Mouse (Mus musculus): Measurements from ENCODE around the gene Brdt. TPM values are rescaled to one million over a fixed set of nuclear protein-coding genes. Genes with fewer than 3 reads are reported as not detected.

Gene Brdt
- polyA plus RNA-seq, 1 experiment from 2014 or later = 2.4 TPM

GRCm38 (mm10) chr5:107295061-107295816 lies 35.7 kb upstream of the Brdt start:
- H3K27me3 ChIP-seq = peaks cover 13% of the 10 kb centered on the region
- H3K4me3 ChIP-seq = no peak overlapping the region
- ATAC-seq (ENCODE audit: low FRiP score, low read depth) = no peak
- no peaks in the 10 kb centered on the region for H3K36me3 ChIP-seq
- no peak overlapping the region for H3K27ac ChIP-seq (replicated peaks)
- 85% methylated on average over 8 of the region's 8 CpGs for WGBS
- no peak overlapping the region for H3K4me2 ChIP-seq (replicated peaks)
- peaks cover 7% of the 10 kb centered on the region for H3K4me1 ChIP-seq
- no peak overlapping the region for H3K9ac ChIP-seq (replicated peaks)
- H3K9me3 ChIP-seq = no peaks in the 10 kb centered on the region

- H3K9ac ChIP-seq (replicated peaks) = no peak overlapping the region
- peaks cover 5% of the 10 kb centered on the region for H3K27me3 ChIP-seq
- no peaks in the 10 kb centered on the region for H3K9me3 ChIP-seq
- no peak overlapping the region for H3K4me3 ChIP-seq
- H3K36me3 ChIP-seq = no peaks in the 10 kb centered on the region
- H3K27ac ChIP-seq (replicated peaks) = no peak overlapping the region
- ATAC-seq (ENCODE audit: low FRiP score, low read depth) = no peak
- WGBS = 76% methylated on average over 16 of the region's 16 CpGs
- peaks cover 7% of the 10 kb centered on the region for H3K4me1 ChIP-seq
- no peak overlapping the region for H3K4me2 ChIP-seq (replicated peaks)
These were observed 35.0 kb upstream of the Brdt start for GRCm38 (mm10) chr5:107295817-107296511.

GRCm38 (mm10) chr5:107296512-107297322 lies 34.2 kb upstream of the Brdt start:
- Histone ChIP-seq H3K4me1 (peaks cover 7% of the 10 kb centered on the region), H3K36me3 (no peaks in the 10 kb centered on the region), H3K9me3 (no peaks in the 10 kb centered on the region), H3K27ac (replicated peaks) (no peak overlapping the region), H3K9ac (replicated peaks) (no peak overlapping the region), H3K4me3 (no peak overlapping the region), H3K27me3 (no peaks in the 10 kb centered on the region; the same call in 1 of the 2 replicates), H3K4me2 (replicated peaks) (no peak overlapping the region)
- no peak for ATAC-seq (ENCODE audit: low FRiP score, low read depth)
- 49% methylated on average over 9 of the region's 9 CpGs for WGBS

- peaks cover 5% of the 10 kb centered on the region for H3K27me3 ChIP-seq
- H3K4me2 ChIP-seq (replicated peaks) = no peak overlapping the region
- peaks cover 7% of the 10 kb centered on the region for H3K4me1 ChIP-seq
- no peaks in the 10 kb centered on the region for H3K9me3 ChIP-seq
- WGBS = 82% methylated on average over 11 of the region's 11 CpGs
- H3K36me3 ChIP-seq = no peaks in the 10 kb centered on the region
- no peak overlapping the region for H3K4me3 ChIP-seq
- no peak overlapping the region for H3K9ac ChIP-seq (replicated peaks)
- ATAC-seq (ENCODE audit: low FRiP score, low read depth) = no peak
- no peak overlapping the region for H3K27ac ChIP-seq (replicated peaks)
These were observed 32.1 kb upstream of the Brdt start for GRCm38 (mm10) chr5:107298854-107299253.

- no peaks in the 10 kb centered on the region for H3K36me3 ChIP-seq
- no peaks in the 10 kb centered on the region for H3K4me1 ChIP-seq
- H3K4me2 ChIP-seq (replicated peaks) = no peak overlapping the region
- no peak overlapping the region for H3K9ac ChIP-seq (replicated peaks)
- no peak for ATAC-seq (ENCODE audit: low FRiP score, low read depth)
- 61% methylated on average over 11 of the region's 11 CpGs for WGBS
- H3K9me3 ChIP-seq = no peaks in the 10 kb centered on the region
- no peak overlapping the region for H3K27ac ChIP-seq (replicated peaks)
- peaks cover 5% of the 10 kb centered on the region for H3K27me3 ChIP-seq
- no peak overlapping the region for H3K4me3 ChIP-seq
These were observed 27.6 kb upstream of the Brdt start for GRCm38 (mm10) chr5:107303350-107303861.

GRCm38 (mm10) chr5:107304117-107304825 lies 26.7 kb upstream of the Brdt start:
- no peak overlapping the region for H3K9ac ChIP-seq (replicated peaks)
- no peak overlapping the region for H3K4me2 ChIP-seq (replicated peaks)
- no peaks in the 10 kb centered on the region for H3K36me3 ChIP-seq
- H3K4me3 ChIP-seq = no peak overlapping the region
- H3K9me3 ChIP-seq = no peaks in the 10 kb centered on the region
- no peak overlapping the region for H3K27ac ChIP-seq (replicated peaks)
- H3K4me1 ChIP-seq = no peaks in the 10 kb centered on the region
- peaks cover 5% of the 10 kb centered on the region for H3K27me3 ChIP-seq
- WGBS = 80% methylated on average over 13 of the region's 13 CpGs
- no peak for ATAC-seq (ENCODE audit: low FRiP score, low read depth)

- 80% methylated on average over 4 of the region's 4 CpGs for WGBS
- no peak overlapping the region for H3K4me2 ChIP-seq (replicated peaks)
- ATAC-seq (ENCODE audit: low FRiP score, low read depth) = no peak
These were observed 23.5 kb upstream of the Brdt start for GRCm38 (mm10) chr5:107307432-107307831.

GRCm38 (mm10) chr5:107317141-107317540 lies 13.8 kb upstream of the Brdt start:
- 88% methylated on average over 7 of the region's 7 CpGs for WGBS
- Histone ChIP-seq H3K9ac (replicated peaks) (no peak overlapping the region), H3K4me1 (no peaks in the 10 kb centered on the region), H3K27me3 (no peaks in the 10 kb centered on the region), H3K36me3 (no peaks in the 10 kb centered on the region), H3K4me2 (replicated peaks) (no peak overlapping the region), H3K27ac (replicated peaks) (no peak overlapping the region), H3K9me3 (no peaks in the 10 kb centered on the region), H3K4me3 (no peak overlapping the region)
- ATAC-seq (ENCODE audit: low FRiP score, low read depth) = no peak

More at GRCm38 (mm10) chr5:107307432-107307831, 23.5 kb upstream of the Brdt start:
- no peak overlapping the region for H3K27ac ChIP-seq (replicated peaks)
- no peak overlapping the region for H3K4me3 ChIP-seq
- H3K9ac ChIP-seq (replicated peaks) = no peak overlapping the region
- peaks cover 5% of the 10 kb centered on the region for H3K27me3 ChIP-seq
- no peaks in the 10 kb centered on the region for H3K4me1 ChIP-seq
- no peaks in the 10 kb centered on the region for H3K9me3 ChIP-seq
- no peaks in the 10 kb centered on the region for H3K36me3 ChIP-seq

GRCm38 (mm10) chr5:107320703-107321102 lies 10.3 kb upstream of the Brdt start:
- no peak overlapping the region for H3K9ac ChIP-seq (replicated peaks)
- no peaks in the 10 kb centered on the region for H3K27me3 ChIP-seq
- no peak for ATAC-seq (ENCODE audit: low FRiP score, low read depth)
- no peaks in the 10 kb centered on the region for H3K4me1 ChIP-seq
- no peak overlapping the region for H3K27ac ChIP-seq (replicated peaks)
- 10% methylated on average over 1 of the region's 1 CpGs for WGBS
- no peak overlapping the region for H3K4me2 ChIP-seq (replicated peaks)
- H3K36me3 ChIP-seq = no peaks in the 10 kb centered on the region
- no peaks in the 10 kb centered on the region for H3K9me3 ChIP-seq
- no peak overlapping the region for H3K4me3 ChIP-seq

- Histone ChIP-seq H3K4me3 (no peak overlapping the region), H3K4me2 (replicated peaks) (no peak overlapping the region), H3K9me3 (no peaks in the 10 kb centered on the region), H3K4me1 (no peaks in the 10 kb centered on the region), H3K27ac (replicated peaks) (no peak overlapping the region), H3K27me3 (no peaks in the 10 kb centered on the region), H3K9ac (replicated peaks) (no peak overlapping the region), H3K36me3 (no peaks in the 10 kb centered on the region)
- WGBS = 86% methylated on average over 3 of the region's 3 CpGs
- no peak for ATAC-seq (ENCODE audit: low FRiP score, low read depth)
These were observed 9.4 kb downstream of the Brdt start for GRCm38 (mm10) chr5:107340404-107340803.

GRCm38 (mm10) chr5:107342891-107343290 lies 11.9 kb downstream of the Brdt start:
- Histone ChIP-seq H3K9me3 (no peaks in the 10 kb centered on the region), H3K27me3 (no peaks in the 10 kb centered on the region), H3K4me1 (no peaks in the 10 kb centered on the region), H3K36me3 (no peaks in the 10 kb centered on the region), H3K27ac (replicated peaks) (no peak overlapping the region), H3K9ac (replicated peaks) (no peak overlapping the region), H3K4me2 (replicated peaks) (no peak overlapping the region), H3K4me3 (no peak overlapping the region)
- no peak for ATAC-seq (ENCODE audit: low FRiP score, low read depth)
- WGBS = 91% methylated on average over 6 of the region's 6 CpGs

Measured in midbrain, embryonic 12.5 days (tissue).